Mouse (Mus musculus): ENCODE measurements at regions not wholly inside any gene's neighbourhood (a gene's known extent, or its start where the extent isn't known, plus 50 kb on each side); places are given as distances from the start of the nearest gene placed in this dataset.

DNA sequence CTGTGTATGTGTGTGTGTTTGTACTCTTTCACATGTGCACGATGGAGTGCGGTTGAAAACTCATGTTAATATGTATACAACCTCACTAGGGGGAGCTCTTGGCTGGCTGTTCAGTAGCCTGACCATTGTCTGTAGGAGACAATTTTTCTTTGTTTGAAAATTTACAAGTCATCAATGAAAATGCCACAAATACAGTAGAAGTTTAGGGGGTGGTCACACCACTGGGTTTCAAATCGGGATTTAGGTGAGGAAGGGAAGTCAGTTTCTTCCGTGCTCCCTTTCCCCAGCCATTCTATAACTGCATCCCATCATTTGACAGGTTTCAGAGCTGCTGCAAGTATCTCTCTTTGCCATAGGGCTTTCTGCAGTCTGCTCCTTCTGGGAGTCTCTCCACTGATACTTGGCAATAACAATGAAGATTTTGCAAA, 366.9 kb upstream of the Fam92a start:
- TF ChIP-seq POLR2A (IDR thresholded peaks at IDR 0.05; ENCODE audit: control insufficient read depth, extremely low read depth, insufficient read depth, low read length, poor library complexity): no peak
- TF ChIP-seq CTCF (IDR thresholded peaks at IDR 0.05; ENCODE audit: borderline replicate concordance, control insufficient read depth, extremely low read depth, insufficient read depth, low read length, poor library complexity): no peak
